In genomic region chr4:139014793-139015192, GRCm38 (mm10) we compare ENCODE assay signal across 16 mouse cellular contexts. TPM values are rescaled to one million over a fixed set of nuclear protein-coding genes. Genes with fewer than 3 reads are reported as not detected.
DNase-seq lines count a peak whose midpoint lies in the region; ATAC-seq and TF ChIP-seq lines count a peak whose summit lies in the region.
"Had no signal": no experiment of that assay in that cellular context is flagged by ENCODE, and none has a peak within 500 bp of the region (broad histone marks: within the 10 kb centered on the region; RNA-seq: fewer than 3 reads in every experiment).

No protein-coding gene starts in this region.

- no peak overlapping the region for H3K4me3 ChIP-seq in forebrain, postnatal 0 days (ENCODE audit: low read depth, low read length)
- H3K4me3 ChIP-seq in forebrain, embryonic 10.5 days: no peak overlapping the region
- no peak overlapping the region for H3K4me3 ChIP-seq in liver, postnatal 0 days (ENCODE audit: low read depth, low read length)
- no peak overlapping the region for H3K4me3 ChIP-seq in liver, embryonic 12.5 days

- H3K9ac ChIP-seq in forebrain, postnatal 0 days: no peak overlapping the region
- no peak overlapping the region for H3K9ac ChIP-seq in liver, postnatal 0 days (replicated peaks)
- no peak overlapping the region for H3K9ac ChIP-seq in liver, embryonic 12.5 days

- 90% methylated on average over 6 of the region's 6 CpGs for WGBS in forebrain, postnatal 0 days
- WGBS in forebrain, embryonic 10.5 days: 83% methylated on average over 6 of the region's 6 CpGs
- WGBS in liver, postnatal 0 days (ENCODE audit: insufficient replicate concordance): 77% methylated on average over 6 of the region's 6 CpGs
- 70% methylated on average over 6 of the region's 6 CpGs for WGBS in liver, embryonic 12.5 days (ENCODE audit: insufficient replicate concordance)

- no peak for TF ChIP-seq EP300 in liver, postnatal 0 days (IDR thresholded peaks at IDR 0.05; ENCODE audit: low read depth)

- H3K4me2 ChIP-seq in forebrain, postnatal 0 days (ENCODE audit: low read depth): no peak overlapping the region
- no peak overlapping the region for H3K4me2 ChIP-seq in liver, postnatal 0 days (ENCODE audit: low read depth, low read length)
- H3K4me2 ChIP-seq in liver, embryonic 12.5 days: no peak overlapping the region

- H3K9me3 ChIP-seq in forebrain, postnatal 0 days (ENCODE audit: low read length): no peaks in the 10 kb centered on the region
- peaks cover 5% of the 10 kb centered on the region; the same call in 1 of the 2 replicates for H3K9me3 ChIP-seq in forebrain, embryonic 10.5 days
- no peaks in the 10 kb centered on the region for H3K9me3 ChIP-seq in liver, postnatal 0 days (ENCODE audit: low read length)
- no peaks in the 10 kb centered on the region for H3K9me3 ChIP-seq in liver, embryonic 12.5 days (replicated peaks)

- peak; percentile 54 for TF ChIP-seq CTCF in forebrain, postnatal 0 days (IDR thresholded peaks at IDR 0.05; ENCODE audit: low read depth)
- peak; percentile 59 for TF ChIP-seq CTCF in liver, postnatal 0 days (IDR thresholded peaks at IDR 0.05; ENCODE audit: low read depth)
- peak; percentile 39; the same call in 1 of the 2 replicates for TF ChIP-seq CTCF in brain, embryonic 14.5 days (IDR thresholded peaks at IDR 0.05; ENCODE audit: borderline replicate concordance, extremely low read depth, insufficient read depth, insufficient read length)

- no peak for TF ChIP-seq POLR2A in brain, embryonic 14.5 days (IDR thresholded peaks at IDR 0.05; ENCODE audit: borderline replicate concordance, extremely low read depth, insufficient read depth, insufficient read length, poor library complexity, severe bottlenecking)

- intact Hi-C loops in left cerebral cortex, postnatal 36 days (cut with DNase I): no loop called here

- ATAC-seq in forebrain, postnatal 0 days: no peak
- ATAC-seq in liver, postnatal 0 days: no peak
- no peak for ATAC-seq in liver, embryonic 12.5 days

- no peak for DNase-seq in forebrain, postnatal 0 days
- no peak for DNase-seq in forebrain, embryonic 10.5 days (ENCODE audit: extremely low spot score, low spot score)
- DNase-seq in liver, postnatal 0 days: peak; percentile 21
- DNase-seq in B cell, adult 2 months: peak; percentile 27 to 48
- no peak for DNase-seq in brain, embryonic 14.5 days (ENCODE audit: low read depth)
- DNase-seq in adrenal gland, adult (ENCODE audit: inconsistent age in 2 of 2, low spot score in 1 of 2): no peak
- no peak for DNase-seq in left cerebral cortex, postnatal 36 days (ENCODE audit: low spot score in 2 of 2)
- DNase-seq: adrenal gland, postnatal 10 days; cerebellum, adult 9-10 months; kidney, adult 9 months; right cerebral cortex, adult 18-20 months had no signal

- no peaks in the 10 kb centered on the region for H3K27me3 ChIP-seq in forebrain, postnatal 0 days (ENCODE audit: insufficient read depth, low read length)
- no peaks in the 10 kb centered on the region for H3K27me3 ChIP-seq in forebrain, embryonic 10.5 days (ENCODE audit: poor library complexity, severe bottlenecking)
- H3K27me3 ChIP-seq in liver, postnatal 0 days (ENCODE audit: insufficient read depth, low read length): no peaks in the 10 kb centered on the region
- no peaks in the 10 kb centered on the region for H3K27me3 ChIP-seq in liver, embryonic 12.5 days (replicated peaks)

- no peaks in the 10 kb centered on the region for H3K4me1 ChIP-seq in forebrain, postnatal 0 days (ENCODE audit: insufficient read depth)
- H3K4me1 ChIP-seq in forebrain, embryonic 10.5 days: no peaks in the 10 kb centered on the region
- H3K4me1 ChIP-seq in liver, postnatal 0 days (ENCODE audit: insufficient read depth): no peaks in the 10 kb centered on the region
- peaks cover 10% of the 10 kb centered on the region for H3K4me1 ChIP-seq in liver, embryonic 12.5 days

- H3K27ac ChIP-seq in forebrain, postnatal 0 days (ENCODE audit: low read depth, low read length): no peak overlapping the region
- no peak overlapping the region for H3K27ac ChIP-seq in forebrain, embryonic 10.5 days
- H3K27ac ChIP-seq in liver, postnatal 0 days (ENCODE audit: low read depth): no peak overlapping the region
- no peak overlapping the region for H3K27ac ChIP-seq in liver, embryonic 12.5 days
- H3K27ac ChIP-seq: macrophage had no signal

- H3K36me3 ChIP-seq in forebrain, postnatal 0 days (ENCODE audit: insufficient read depth): no peaks in the 10 kb centered on the region
- no peaks in the 10 kb centered on the region for H3K36me3 ChIP-seq in forebrain, embryonic 10.5 days (replicated peaks)
- H3K36me3 ChIP-seq in liver, postnatal 0 days (replicated peaks; ENCODE audit: insufficient read depth, low read length): peaks cover 5% of the 10 kb centered on the region
- no peaks in the 10 kb centered on the region for H3K36me3 ChIP-seq in liver, embryonic 12.5 days

RNA-seq across cellular contexts. Expression of gene Tmco4, which starts 42.1 kb away (rescaled TPM):
- 1.5 and 4.0 TPM in 2 replicates for total RNA-seq in forebrain, postnatal 0 days (2014; rRNA removed)
- polyA plus RNA-seq in forebrain, postnatal 0 days (2015; fragmentation: Nextera tagmentation; extraction: Ambion mirVana): 1.4 and 1.5 TPM in 2 replicates
- 0.90 and 1.0 TPM in 2 replicates for polyA plus RNA-seq in forebrain, embryonic 10.5 days (2016; fragmentation: Nextera tagmentation; extraction: Ambion mirVana)
- polyA plus RNA-seq in liver, postnatal 0 days (2015; fragmentation: Nextera tagmentation; extraction: Ambion mirVana): 4.6 and 5.3 TPM in 2 replicates
- polyA plus RNA-seq in liver, embryonic 12.5 days (2016; fragmentation: Nextera tagmentation; extraction: Ambion mirVana): 2.1 and 2.5 TPM in 2 replicates
- polyA plus RNA-seq in brain, embryonic 14.5 days (2012; rRNA removed): 0.62 and 0.64 TPM in 2 replicates
- 1 to 10 TPM; 2.6 to 2.7 TPM for total RNA-seq in left cerebral cortex, postnatal 36 days (2021)

RNA-seq across cellular contexts. Expression of gene Rnf186, which starts 47.9 kb away (rescaled TPM):
- total RNA-seq in forebrain, postnatal 0 days (2014; rRNA removed): not detected in 2 replicates
- not detected in 2 replicates for polyA plus RNA-seq in forebrain, postnatal 0 days (2015; fragmentation: Nextera tagmentation; extraction: Ambion mirVana)
- not detected in 2 replicates for polyA plus RNA-seq in forebrain, embryonic 10.5 days (2016; fragmentation: Nextera tagmentation; extraction: Ambion mirVana)
- polyA plus RNA-seq in liver, postnatal 0 days (2015; fragmentation: Nextera tagmentation; extraction: Ambion mirVana): 0.17 and 0.36 TPM in 2 replicates
- not detected in 2 replicates for polyA plus RNA-seq in liver, embryonic 12.5 days (2016; fragmentation: Nextera tagmentation; extraction: Ambion mirVana)
- polyA plus RNA-seq in brain, embryonic 14.5 days (2012; rRNA removed): not detected in 2 replicates
- not detected for total RNA-seq in left cerebral cortex, postnatal 36 days (2021)
- total RNA-seq: adrenal gland, postnatal 10 days had no signal
- polyA plus RNA-seq: C2C12; embryonic facial prominence, embryonic 14.5 days; frontal cortex, adult 2 months; macrophage had no signal

Comparison
In these comparisons a context has a peak if more than half of its experiments do, and no peak if none do; other contexts are left out.
1. DNase-seq: peak in liver, postnatal 0 days (single experiment) and B cell, adult 2 months (2 of 2); none in forebrain, postnatal 0 days (single experiment), forebrain, embryonic 10.5 days (single experiment), brain, embryonic 14.5 days (single experiment), adrenal gland, adult (0 of 2) and left cerebral cortex, postnatal 36 days (0 of 2).
2. Peak in every context shown above with its lines, with median percentiles within 50 percentile points of each other: CTCF ChIP-seq.